Mouse (Mus musculus): Measurements from ENCODE around the gene Zmiz1. TPM values are rescaled to one million over a fixed set of nuclear protein-coding genes. Genes with fewer than 3 reads are reported as not detected.

Gene Zmiz1
- total RNA-seq, 2 experiments from 2014 or later: 83.9 to 111 TPM

DNA sequence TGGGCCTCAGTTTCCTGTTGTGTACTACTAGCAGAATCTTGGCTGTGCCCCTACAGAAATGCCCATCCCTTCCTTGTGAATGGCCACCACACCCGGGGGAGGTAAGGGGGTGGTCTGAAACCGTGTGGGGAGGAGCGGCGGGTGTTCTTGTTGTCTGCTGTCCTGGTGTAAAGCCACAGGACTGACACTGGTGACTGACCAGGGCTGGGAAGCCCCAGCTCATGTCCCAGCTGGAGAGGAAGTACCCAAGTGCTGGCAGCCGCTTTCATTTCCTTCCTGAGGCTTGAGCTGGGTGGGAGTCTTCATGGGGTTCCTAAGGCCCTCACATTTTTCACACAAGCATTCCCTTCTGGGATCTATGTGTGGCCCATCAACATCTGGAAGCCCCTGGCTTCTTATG is 155.7 kb downstream of the Zmiz1 start:
- intact Hi-C loops (cut with DNase I): no loop called here
- DNase-seq (ENCODE audit: low spot score in 2 of 2): no peak

DNA sequence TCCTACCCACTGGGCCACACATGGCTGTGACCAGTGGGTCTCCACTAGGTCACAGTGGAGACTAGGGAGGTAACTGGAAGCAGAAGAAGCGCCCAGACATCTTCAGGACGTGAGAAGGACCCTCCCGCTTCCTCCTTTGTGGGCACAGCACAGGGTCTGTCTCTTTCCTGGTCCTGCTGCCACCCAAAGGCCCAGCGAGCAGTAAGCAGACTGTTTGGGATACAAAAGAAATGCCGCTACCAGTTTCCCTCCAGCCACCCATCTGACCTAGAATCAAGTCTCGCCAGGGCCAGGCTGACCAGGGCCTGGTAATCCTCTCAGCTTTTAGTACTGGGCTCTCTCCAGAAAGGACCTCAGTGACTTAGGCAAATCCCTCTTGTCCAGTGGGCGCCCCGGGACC is 156.6 kb downstream of the Zmiz1 start:
- no peak for DNase-seq (ENCODE audit: low spot score in 2 of 2)
- intact Hi-C loops (cut with DNase I): no loop called here

DNA sequence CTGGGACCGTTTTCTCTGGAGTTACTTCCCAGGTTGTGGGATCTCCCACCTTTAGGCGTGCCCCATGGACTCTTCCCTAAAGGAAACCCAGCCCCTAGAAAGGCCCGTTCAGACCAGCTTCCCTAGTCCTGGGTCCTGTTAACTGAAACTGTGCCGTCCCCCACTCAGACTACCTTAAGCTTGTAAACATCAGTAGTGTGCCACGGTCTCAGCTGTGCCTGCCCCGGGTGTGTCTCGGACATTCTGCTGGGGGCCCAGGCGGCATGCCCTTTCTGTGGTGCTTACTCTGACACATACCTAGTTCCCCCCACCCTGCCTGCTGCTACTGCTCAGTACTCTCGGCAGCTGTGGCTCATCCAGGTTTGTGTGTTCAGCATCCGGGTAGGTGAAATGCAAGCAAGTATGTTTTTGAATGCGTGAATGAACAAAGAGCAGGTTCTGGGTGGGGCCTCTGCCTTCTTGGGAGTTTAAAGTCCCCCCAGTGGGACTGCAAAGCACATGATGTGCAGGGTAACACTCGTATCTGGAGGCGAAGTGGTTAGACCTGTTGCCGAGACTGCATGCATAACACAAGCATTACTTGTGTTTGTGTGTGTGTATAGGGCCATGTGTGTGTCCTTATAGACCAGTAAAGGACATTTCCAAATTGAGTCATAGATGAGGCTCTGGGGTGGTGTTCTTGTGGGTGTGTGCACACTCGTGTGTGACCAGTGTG is 157.2 kb downstream of the Zmiz1 start:
- intact Hi-C loops (cut with DNase I): no loop called here
- DNase-seq (ENCODE audit: low spot score in 2 of 2): no peak

DNA sequence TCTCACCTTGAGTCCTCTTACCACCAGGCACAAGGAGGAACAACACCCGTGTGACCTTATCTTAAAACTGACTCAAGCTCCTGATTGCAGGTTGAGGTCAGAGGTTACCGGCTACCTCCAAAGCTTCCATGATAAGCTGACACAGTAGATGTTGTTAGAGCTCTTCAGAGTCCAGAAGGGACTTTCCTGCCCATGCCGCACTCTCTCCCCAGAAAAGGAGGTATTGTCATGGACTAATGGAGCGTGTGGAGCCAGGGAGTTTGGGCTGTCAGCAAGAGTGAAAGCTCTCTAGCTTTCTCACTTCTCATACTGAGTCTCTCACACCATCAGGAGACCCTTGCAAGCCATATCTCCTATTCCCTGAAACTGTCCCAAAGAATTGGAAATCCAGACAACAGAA is 158.3 kb downstream of the Zmiz1 start:
- intact Hi-C loops (cut with DNase I): no loop called here
- no peak for DNase-seq (ENCODE audit: low spot score in 2 of 2)

DNA sequence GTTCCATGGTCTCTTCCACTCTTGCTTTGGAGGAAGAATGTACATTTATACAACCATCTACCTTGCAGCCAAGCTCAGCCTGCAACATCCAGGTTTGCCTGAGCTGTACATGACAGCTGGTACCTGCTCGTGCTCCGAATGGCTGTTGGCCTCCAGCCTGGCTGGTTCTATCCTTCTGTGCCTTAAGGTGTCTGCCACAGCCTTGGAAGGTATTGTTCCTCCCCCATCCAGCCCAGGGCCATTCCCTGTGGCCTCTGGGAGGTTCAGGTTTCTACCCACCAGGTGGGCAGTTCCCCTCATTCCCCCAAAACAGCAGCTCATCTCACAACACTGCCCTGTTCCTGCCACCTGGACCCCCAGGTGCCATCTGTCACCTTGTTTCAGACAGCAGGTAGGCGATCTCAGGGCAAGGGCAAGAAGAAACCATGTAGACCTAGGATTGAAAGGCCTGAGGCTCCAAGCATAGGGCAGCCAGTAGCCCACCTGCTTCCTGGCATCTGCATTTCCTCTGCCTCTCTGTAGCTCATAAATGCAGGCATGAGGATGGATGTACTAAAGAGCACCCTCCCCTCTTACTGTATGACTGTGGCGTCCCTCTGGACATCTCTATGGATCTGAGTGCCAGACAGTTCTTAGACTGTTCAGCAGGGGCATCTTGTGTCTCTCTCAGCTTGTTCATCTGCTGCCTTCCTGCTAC is 160.2 kb downstream of the Zmiz1 start:
- intact Hi-C loops (cut with DNase I): no loop called here

DNA sequence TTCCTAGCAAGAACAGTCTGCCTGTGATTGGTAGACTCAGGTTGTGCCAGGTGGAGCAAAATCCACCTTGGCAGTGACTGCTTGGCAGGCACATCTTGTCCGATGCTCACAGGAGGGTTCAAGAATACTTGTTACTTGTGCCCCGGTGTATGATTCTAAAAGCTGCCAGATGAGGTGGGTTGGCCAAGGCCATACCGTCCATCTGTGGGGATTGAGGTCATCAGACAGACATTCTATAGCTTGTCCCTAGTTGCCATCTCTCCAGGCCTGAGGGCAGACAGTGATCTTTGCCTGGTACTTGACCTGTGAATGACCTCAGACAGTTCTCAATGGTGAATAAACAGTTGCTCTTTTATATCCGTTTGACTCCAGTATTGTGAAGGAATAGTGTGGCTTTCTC is 161.8 kb downstream of the Zmiz1 start:
- intact Hi-C loops (cut with DNase I): no loop called here
- DNase-seq (ENCODE audit: low spot score in 2 of 2): no peak

More for the DNA sequence above, 160.2 kb downstream of the Zmiz1 start:
- DNase-seq (ENCODE audit: low spot score in 2 of 2): no peak

DNA sequence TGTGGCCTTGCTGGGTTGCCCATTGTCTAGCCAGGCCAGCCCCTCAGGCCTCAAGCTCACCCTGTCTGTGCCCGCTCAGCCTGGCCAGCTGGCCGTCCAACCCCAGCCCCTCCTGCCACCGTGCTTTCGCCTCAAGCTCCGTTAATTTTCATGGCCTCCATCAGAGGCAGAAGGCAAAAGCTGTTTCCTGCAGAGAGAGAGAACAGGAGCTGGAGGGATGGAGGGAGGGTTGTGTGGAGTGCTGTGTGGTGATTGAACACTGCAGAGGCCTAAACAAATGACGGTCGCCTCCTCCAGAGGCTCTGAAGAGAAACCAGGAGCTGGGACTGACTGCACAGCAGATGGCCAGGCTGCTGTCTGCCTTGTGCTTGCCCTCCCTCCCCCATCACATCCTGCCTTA is 164.7 kb downstream of the Zmiz1 start:
- intact Hi-C loops (cut with DNase I): no loop called here
- DNase-seq (ENCODE audit: low spot score in 2 of 2): peak in 1 of 2 experiments; percentile 48

DNA sequence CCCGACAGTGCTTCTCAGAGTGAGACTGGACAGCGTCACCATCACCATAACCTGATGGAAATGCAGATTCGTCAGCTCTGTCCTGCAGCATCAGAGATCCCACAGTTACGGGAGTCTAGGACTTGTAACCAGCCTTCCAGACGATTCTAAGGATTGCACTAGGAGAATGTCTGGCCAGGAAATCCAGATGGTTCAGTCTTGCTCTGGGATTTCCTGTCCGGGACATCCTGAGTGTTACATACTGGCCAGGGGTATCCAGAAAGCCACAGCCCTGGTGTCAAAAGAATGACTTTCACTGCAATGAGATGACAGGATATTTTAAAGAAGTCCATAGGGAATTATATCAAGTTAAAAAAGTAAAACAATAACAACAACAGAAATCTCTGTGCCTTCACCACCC is 165.7 kb downstream of the Zmiz1 start:
- intact Hi-C loops (cut with DNase I): no loop called here
- no peak for DNase-seq (ENCODE audit: low spot score in 2 of 2)

DNA sequence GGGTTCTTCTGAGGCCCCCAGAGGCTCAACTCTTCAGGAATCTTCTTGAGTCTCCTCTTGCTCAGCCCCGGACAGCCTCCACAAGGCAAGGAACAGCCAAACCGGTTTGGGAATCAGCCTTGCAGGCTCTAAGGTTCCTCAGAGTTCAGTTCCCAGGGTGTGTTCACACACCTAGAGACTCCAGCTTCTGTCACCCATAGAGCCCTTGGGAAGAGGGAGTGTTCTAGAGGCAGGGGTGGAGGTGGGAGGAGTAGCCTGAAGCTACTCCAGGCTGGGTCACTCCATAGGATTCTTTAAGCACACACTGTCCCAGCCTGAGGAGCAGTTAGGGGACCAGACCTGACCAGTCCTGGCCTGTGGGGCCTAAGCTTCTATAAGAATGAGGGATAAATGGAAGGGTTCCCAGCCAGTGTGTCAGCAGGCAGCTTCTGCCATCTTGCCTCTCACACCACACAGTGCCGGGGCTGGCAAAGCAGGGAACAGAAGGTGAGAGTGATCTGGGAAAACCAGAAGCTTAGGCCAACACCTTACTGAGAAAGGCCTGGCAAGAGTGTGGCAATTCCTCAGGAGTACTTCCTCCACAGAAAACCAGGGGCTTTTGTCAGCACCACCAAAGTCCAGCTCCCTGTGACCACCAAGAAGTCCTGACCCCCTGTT is 168.7 kb downstream of the Zmiz1 start:
- intact Hi-C loops (cut with DNase I): no loop called here
- DNase-seq (ENCODE audit: low spot score in 2 of 2): no peak

DNA sequence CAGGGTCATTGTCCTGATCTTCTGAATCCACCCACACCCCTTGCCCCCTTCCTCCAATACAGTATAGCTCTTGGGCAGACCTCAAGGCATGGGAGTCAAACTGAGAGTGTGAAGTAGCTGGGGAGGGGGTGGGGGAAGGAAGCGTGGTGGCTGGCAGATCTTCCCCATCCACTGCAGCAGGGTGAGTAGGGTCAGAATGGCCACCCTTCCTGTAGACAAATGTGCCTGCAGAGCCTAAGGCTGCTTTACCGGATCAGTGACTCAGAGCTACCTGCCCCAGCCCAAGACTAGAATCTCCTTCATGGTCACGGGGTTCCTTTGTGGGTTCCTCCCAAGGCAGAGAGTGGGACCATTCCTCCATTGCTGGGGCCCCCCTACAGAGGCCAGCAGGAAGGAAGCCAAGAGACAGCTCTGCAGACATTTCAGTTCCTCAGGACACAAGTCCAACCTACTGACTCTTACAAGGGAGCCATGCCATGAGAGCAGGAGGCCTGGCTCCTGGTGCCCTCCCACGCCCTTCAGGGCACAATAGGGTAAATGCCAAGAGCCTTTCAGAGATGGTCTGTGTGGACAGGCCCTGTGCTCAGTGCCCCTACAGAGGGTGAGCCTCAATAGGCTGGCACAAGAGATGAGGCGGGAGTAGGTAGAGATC is 169.6 kb downstream of the Zmiz1 start:
- no peak for DNase-seq (ENCODE audit: low spot score in 2 of 2)
- intact Hi-C loops (cut with DNase I): no loop called here

DNA sequence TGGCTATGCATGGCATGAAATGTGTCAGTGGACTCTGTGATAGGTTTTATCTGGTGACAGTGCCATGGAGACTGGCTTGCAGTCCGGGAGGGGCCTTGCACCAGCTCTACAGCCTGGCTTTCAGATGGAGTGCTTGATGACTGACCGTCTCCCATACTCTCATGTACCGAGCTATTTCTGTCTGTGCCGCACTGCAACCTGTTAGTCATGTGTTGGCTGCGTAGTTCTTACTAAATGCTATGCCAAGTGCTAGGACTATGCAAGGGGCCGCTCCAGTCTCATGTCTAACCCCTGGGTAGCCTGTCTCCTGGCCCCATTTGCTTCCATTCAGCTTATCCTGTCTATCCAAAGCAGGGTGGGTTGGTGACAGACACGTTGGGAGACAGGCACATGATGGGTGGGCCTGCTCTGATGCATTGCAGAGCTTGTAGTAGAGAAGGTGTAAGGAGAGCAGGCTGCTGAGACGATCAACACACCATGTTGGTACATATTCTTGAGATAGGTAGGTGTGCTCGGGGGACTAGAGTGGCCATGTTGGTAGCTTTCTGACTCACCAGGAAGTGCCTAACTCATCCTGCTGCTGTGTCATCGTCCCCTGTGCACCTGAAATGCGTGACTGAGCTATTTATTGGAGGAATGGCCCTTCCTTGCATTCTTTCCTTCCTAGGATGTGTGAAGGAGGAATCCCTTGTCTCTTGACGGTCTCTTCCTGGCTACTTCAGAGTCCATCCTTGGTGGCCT is 171.1 kb downstream of the Zmiz1 start:
- intact Hi-C loops (cut with DNase I): no loop called here
- DNase-seq (ENCODE audit: low spot score in 2 of 2): peak; percentile 64 to 69

DNA sequence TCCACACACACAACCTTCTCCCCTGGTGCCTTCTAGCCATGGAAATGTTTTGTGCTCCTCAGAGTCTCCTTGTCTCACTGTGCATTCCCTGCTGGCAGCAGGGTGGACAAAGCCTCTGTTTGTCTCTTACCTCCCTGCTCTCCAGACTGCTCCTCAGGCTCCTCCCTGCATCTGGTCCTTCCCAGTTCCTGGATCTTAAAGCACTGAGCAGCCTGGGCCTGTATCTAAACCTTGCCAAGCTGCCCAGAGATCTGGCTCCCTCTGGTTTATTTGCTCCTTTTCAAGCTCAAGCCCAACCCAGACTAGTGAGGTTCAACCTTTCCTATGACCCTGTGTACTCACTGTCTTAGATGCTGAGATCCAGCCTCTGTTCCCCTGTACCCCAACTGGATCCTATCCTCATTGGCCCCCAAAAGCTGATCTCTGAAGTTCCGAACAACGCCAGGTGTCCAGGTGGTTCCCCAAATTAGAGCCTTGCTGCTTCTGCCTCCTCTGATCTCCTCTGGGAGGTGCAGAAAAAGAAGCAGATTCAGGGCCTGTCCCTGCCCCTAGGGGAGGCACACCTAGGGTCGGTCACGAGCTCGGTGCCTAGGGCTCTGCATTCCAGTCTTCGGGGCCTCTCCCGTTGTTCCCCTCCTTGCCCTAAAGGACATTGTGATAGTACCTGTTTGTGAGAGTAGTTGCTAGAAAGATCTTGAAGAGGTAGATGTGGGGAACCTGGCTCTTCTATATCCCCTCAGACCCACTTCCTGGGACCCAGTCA is 171.8 kb downstream of the Zmiz1 start:
- DNase-seq (ENCODE audit: low spot score in 2 of 2): no peak
- intact Hi-C loops (cut with DNase I): no loop called here

DNA sequence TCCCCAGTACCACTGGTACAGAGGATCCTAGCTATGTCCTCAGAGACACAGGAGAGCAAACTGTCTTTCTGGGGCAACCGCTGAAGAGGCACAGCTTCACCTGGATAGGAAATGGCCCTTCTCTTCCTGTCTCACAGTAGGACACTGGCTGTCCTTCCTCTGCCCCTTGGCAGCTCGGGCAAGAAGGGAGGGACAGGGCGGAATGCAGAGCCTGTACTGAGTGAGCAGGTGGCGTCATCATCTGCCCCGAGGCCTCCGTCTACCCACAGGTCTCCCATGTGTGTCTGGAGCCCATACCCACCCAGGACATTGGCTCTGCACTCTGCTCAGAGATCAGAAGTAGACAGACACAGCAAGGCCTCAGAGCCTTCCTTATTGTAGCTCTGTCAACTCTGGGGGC is 172.5 kb downstream of the Zmiz1 start:
- no peak for DNase-seq (ENCODE audit: low spot score in 2 of 2)
- intact Hi-C loops (cut with DNase I): no loop called here

DNA sequence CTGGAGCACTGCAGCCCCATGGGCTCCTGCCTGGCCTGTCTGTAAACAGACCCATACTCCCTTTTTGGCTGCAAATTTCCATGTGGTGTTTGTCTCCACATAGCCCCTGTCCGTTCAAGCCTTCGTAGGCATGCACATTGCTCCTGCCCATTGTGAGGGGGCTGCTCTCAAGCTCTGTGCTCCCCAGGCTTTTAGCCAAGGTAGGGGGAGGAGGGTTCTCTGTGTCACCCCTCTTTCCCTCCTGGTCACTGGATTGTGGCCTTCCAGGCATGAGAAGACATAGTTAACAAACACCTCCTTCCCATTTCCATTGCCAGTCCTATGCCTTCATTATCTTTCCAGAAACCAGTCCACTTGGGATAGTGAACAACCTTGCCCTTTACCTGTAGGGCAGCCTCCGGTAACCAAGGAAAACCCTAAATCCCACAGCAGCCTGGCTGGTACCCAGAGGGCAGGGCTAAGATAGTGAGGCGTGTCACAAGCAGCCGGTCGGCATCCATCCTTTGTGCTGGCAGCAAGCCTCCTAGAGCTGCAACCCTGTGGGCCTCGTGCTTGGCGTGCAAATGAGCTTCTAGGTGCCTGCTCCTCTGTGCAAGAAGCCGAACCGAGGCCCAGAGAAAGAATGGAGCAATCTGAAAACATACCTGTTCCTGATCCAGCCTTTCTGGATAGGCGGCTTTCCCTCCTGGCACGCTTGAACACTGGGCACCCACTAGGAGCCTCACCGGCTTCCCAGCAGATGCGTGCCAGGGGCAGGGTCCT is 174.7 kb downstream of the Zmiz1 start:
- intact Hi-C loops (cut with DNase I): no loop called here
- DNase-seq (ENCODE audit: low spot score in 2 of 2): no peak

DNA sequence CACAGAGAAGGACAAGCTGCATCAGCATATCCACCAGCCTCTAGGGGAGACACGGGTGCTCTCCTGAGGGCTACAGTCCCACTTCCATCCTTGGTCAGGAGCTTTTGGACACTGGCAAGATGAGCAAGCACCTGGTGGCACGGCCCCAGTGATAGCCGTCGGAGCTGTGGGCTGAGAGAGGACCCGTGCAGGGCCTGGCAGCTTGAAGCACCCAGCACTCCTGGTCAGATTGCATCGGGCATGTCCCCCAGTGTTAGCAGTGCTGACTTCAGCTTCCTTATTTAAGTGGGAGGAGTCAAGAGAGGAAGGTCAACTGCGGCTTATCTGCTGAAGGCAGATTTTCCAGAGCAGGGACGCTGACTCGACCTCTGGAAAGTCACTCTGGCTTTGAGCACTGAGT is 175.3 kb downstream of the Zmiz1 start:
- no peak for DNase-seq (ENCODE audit: low spot score in 2 of 2)
- intact Hi-C loops (cut with DNase I): no loop called here

DNA sequence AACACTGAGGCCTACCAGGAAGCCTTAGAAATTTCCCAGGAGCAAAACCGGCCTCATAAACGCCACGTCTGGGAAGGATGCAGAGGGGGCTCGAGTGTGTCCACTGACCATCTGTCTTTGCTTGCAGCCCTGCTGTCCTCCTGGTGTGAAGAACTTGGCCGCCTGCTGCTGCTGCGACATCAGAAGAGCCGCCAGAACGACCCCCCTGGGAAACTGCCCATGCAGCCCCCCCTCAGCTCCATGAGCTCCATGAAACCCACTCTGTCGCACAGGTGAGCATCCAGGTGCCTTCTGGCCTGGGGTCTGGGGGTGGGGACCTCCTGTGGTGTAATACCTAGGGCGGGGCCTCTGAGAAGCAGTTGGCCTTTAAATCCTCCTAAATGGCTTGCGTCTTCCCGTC is 176.8 kb downstream of the Zmiz1 start:
- no peak for DNase-seq (ENCODE audit: low spot score in 2 of 2)
- intact Hi-C loops (cut with DNase I): no loop called here

DNA sequence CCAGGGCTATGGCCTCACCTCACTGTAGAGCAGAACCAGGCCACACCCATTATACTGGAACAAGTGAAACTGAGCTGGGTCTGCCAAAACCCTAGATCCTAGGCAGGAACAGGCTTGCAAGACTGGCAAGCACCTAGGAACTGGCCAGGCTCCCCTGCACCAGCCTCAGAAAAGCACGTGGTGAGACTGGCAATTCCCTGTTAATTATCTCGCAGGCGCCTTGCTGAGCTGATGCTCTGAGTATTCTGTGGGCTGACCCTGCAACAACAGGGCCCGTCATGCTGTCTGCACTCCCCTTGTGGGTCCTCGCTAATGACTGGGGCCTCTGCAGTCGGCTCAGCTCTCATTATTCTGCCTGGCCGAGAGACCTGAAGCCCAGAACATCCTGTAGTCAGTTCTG is 177.3 kb downstream of the Zmiz1 start:
- peak in 1 of 2 experiments; percentile 42 for DNase-seq (ENCODE audit: low spot score in 2 of 2)
- intact Hi-C loops (cut with DNase I): no loop called here

DNA sequence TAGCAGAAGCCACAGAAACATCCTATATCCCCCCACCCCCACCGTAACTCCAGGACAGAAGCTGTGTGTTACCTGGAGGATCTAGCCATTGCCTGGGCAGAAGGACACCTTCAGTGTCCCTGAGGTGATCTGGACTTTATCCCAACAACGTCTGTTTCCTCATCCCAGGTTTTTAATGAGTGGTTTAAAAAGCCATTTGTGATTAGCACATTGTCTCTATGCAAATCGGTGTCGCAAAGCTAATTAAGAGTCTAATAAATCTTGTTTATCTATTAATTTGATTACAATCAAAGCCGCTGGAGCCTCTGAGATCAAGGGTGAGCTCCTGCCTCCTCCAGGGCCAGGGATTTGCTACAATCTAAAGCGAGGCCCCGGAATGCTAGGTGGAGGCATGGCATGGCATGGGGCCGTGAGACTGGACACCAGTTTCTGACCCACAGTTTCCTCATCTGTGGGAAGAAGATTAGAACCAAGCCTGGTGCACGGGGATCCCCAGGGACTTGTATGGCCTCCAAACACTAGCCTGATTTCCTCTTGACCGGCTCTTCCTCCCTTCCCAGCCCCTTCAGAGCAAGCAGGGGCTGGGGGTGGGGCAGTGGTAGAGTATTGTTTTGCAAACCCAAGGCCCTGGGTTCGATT is 180.3 kb downstream of the Zmiz1 start:
- intact Hi-C loops (cut with DNase I): no loop called here
- DNase-seq (ENCODE audit: low spot score in 2 of 2): no peak
